Mouse (Mus musculus): Measurements from ENCODE around the gene Rfx8.

The Rfx8 gene

GRCm38 (mm10) chr1:39720632-39721350 is at the start of gene Rfx8:
Gene Rfx8 (minus strand): TSS chr1:39720997.
- peak; percentile 30 to 66 for DNase-seq (ENCODE audit: inconsistent age in 2 of 2, low spot score in 1 of 2)

- no peak for DNase-seq (ENCODE audit: inconsistent age in 2 of 2, low spot score in 1 of 2)
These were observed 49.6 kb upstream of the Rfx8 start for GRCm38 (mm10) chr1:39770436-39770835.

GRCm38 (mm10) chr1:39768017-39768416 is 47.2 kb upstream of the Rfx8 start:
- no peak for DNase-seq (ENCODE audit: inconsistent age in 2 of 2, low spot score in 1 of 2)

GRCm38 (mm10) chr1:39765854-39766493 is 45.2 kb upstream of the Rfx8 start:
- no peak for DNase-seq (ENCODE audit: inconsistent age in 2 of 2, low spot score in 1 of 2)

- DNase-seq (ENCODE audit: inconsistent age in 2 of 2, low spot score in 1 of 2), result peak; percentile 90 to 95
These were observed 41.2 kb upstream of the Rfx8 start for GRCm38 (mm10) chr1:39762025-39762370.

- peak; percentile 83 to 95 for DNase-seq (ENCODE audit: inconsistent age in 2 of 2, low spot score in 1 of 2)
These were observed 40.6 kb upstream of the Rfx8 start for GRCm38 (mm10) chr1:39761211-39762024.

- no peak for DNase-seq (ENCODE audit: inconsistent age in 2 of 2, low spot score in 1 of 2)
These were observed 39.5 kb upstream of the Rfx8 start for GRCm38 (mm10) chr1:39760181-39760715.

GRCm38 (mm10) chr1:39759231-39760175 is 38.7 kb upstream of the Rfx8 start:
- DNase-seq (ENCODE audit: inconsistent age in 2 of 2, low spot score in 1 of 2), result peak; percentile 73 to 74

GRCm38 (mm10) chr1:39758244-39758643 is 37.4 kb upstream of the Rfx8 start:
- peak in 1 of 2 experiments; percentile 44 for DNase-seq (ENCODE audit: inconsistent age in 2 of 2, low spot score in 1 of 2)

- DNase-seq (ENCODE audit: inconsistent age in 2 of 2, low spot score in 1 of 2), result no peak
These were observed 36.2 kb upstream of the Rfx8 start for GRCm38 (mm10) chr1:39756952-39757351.

GRCm38 (mm10) chr1:39754224-39754957 is 33.6 kb upstream of the Rfx8 start:
- DNase-seq (ENCODE audit: inconsistent age in 2 of 2, low spot score in 1 of 2), result peak in 1 of 2 experiments; percentile 50

- no peak for DNase-seq (ENCODE audit: inconsistent age in 2 of 2, low spot score in 1 of 2)
These were observed 30.7 kb upstream of the Rfx8 start for GRCm38 (mm10) chr1:39751537-39751936.

GRCm38 (mm10) chr1:39749664-39750063 is 28.9 kb upstream of the Rfx8 start:
- peak in 1 of 2 experiments; percentile 43 for DNase-seq (ENCODE audit: inconsistent age in 2 of 2, low spot score in 1 of 2)

GRCm38 (mm10) chr1:39749214-39749613 is 28.4 kb upstream of the Rfx8 start:
- DNase-seq (ENCODE audit: inconsistent age in 2 of 2, low spot score in 1 of 2), result peak in 1 of 2 experiments; percentile 43

- DNase-seq (ENCODE audit: inconsistent age in 2 of 2, low spot score in 1 of 2), result no peak
These were observed 27.9 kb upstream of the Rfx8 start for GRCm38 (mm10) chr1:39748666-39749065.

GRCm38 (mm10) chr1:39746464-39746863 is 25.7 kb upstream of the Rfx8 start:
- peak; percentile 3 to 37 for DNase-seq (ENCODE audit: inconsistent age in 2 of 2, low spot score in 1 of 2)

- DNase-seq (ENCODE audit: inconsistent age in 2 of 2, low spot score in 1 of 2), result peak; percentile 4 to 17
These were observed 20.2 kb upstream of the Rfx8 start for GRCm38 (mm10) chr1:39740948-39741347.

- DNase-seq (ENCODE audit: inconsistent age in 2 of 2, low spot score in 1 of 2), result peak in 1 of 2 experiments; percentile 3
These were observed 19.2 kb upstream of the Rfx8 start for GRCm38 (mm10) chr1:39740002-39740401.

GRCm38 (mm10) chr1:39735927-39736604 is 15.3 kb upstream of the Rfx8 start:
- peak; percentile 73 to 79 for DNase-seq (ENCODE audit: inconsistent age in 2 of 2, low spot score in 1 of 2)
